Mouse (Mus musculus): Measurements from ENCODE around the gene Scrn2. TPM values are rescaled to one million over a fixed set of nuclear protein-coding genes. Genes with fewer than 3 reads are reported as not detected.

Gene Scrn2
- polyA plus RNA-seq, 1 experiment from 2014 or later, result 16.4 TPM

GRCm38 (mm10) chr11:97063274-97063920 is 33.7 kb downstream of the Scrn2 start:
- H3K4me2 ChIP-seq, result no peak overlapping the region
- H3K9ac ChIP-seq (ENCODE audit: low read depth, low read length), result no peak overlapping the region
- H3K4me3 ChIP-seq (ENCODE audit: low read depth, low read length), result no peak overlapping the region
- no peaks in the 10 kb centered on the region for H3K27me3 ChIP-seq (replicated peaks; ENCODE audit: control insufficient read depth, insufficient read depth, low read length)
- DNase-seq (ENCODE audit: low spot score) (no peak), ATAC-seq (replicated peaks; ENCODE audit: low FRiP score) (no peak)
- no peaks in the 10 kb centered on the region for H3K9me3 ChIP-seq (ENCODE audit: control insufficient read depth, low read length)
- no peaks in the 10 kb centered on the region for H3K4me1 ChIP-seq (replicated peaks; ENCODE audit: control insufficient read depth, insufficient read depth, low read length)
- no peak overlapping the region for H3K27ac ChIP-seq (ENCODE audit: low read depth, low read length)
- 72% methylated on average over 9 of the region's 9 CpGs for WGBS
- peaks cover 19% of the 10 kb centered on the region for H3K36me3 ChIP-seq (ENCODE audit: control insufficient read depth, insufficient read depth, low read length)

DNA sequence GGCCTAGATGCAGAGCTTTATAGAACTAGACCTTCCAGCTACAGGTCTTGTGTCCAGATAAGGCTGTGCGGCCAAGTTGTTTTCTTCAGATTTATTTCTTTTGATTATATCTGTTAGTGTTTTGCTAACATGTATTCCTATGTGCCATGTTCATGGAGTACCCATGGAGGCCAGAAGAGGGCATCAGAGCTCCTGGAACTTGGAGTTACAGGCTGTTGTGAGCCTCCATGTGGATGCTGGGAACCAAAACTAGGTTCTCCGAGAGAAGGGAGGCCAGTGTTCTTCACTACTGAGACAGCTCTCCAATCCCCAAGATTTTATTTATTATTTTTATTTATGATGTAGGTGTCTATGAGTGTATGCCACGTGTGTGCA is 34.2 kb downstream of the Scrn2 start:
- 89% methylated on average over 3 of the region's 3 CpGs for WGBS
- Histone ChIP-seq H3K9me3 (ENCODE audit: control insufficient read depth, low read length) (no peaks in the 10 kb centered on the region), H3K4me3 (ENCODE audit: low read depth, low read length) (no peak overlapping the region), H3K27ac (ENCODE audit: low read depth, low read length) (no peak overlapping the region), H3K4me1 (replicated peaks; ENCODE audit: control insufficient read depth, insufficient read depth, low read length) (no peaks in the 10 kb centered on the region), H3K9ac (ENCODE audit: low read depth, low read length) (no peak overlapping the region), H3K4me2 (no peak overlapping the region), H3K36me3 (ENCODE audit: control insufficient read depth, insufficient read depth, low read length) (peaks cover 19% of the 10 kb centered on the region), H3K27me3 (replicated peaks; ENCODE audit: control insufficient read depth, insufficient read depth, low read length) (no peaks in the 10 kb centered on the region)
- DNase-seq (ENCODE audit: low spot score) (no peak), ATAC-seq (replicated peaks; ENCODE audit: low FRiP score) (no peak)

GRCm38 (mm10) chr11:97065538-97066295 is 36.0 kb downstream of the Scrn2 start:
- Histone ChIP-seq H3K9ac (ENCODE audit: low read depth, low read length) (no peak overlapping the region), H3K4me1 (replicated peaks; ENCODE audit: control insufficient read depth, insufficient read depth, low read length) (no peaks in the 10 kb centered on the region), H3K36me3 (ENCODE audit: control insufficient read depth, insufficient read depth, low read length) (peaks cover 13% of the 10 kb centered on the region), H3K4me2 (no peak overlapping the region), H3K9me3 (ENCODE audit: control insufficient read depth, low read length) (no peaks in the 10 kb centered on the region), H3K27ac (ENCODE audit: low read depth, low read length) (no peak overlapping the region), H3K4me3 (ENCODE audit: low read depth, low read length) (no peak overlapping the region), H3K27me3 (replicated peaks; ENCODE audit: control insufficient read depth, insufficient read depth, low read length) (no peaks in the 10 kb centered on the region)
- 82% methylated on average over 12 of the region's 12 CpGs for WGBS
- ATAC-seq (replicated peaks; ENCODE audit: low FRiP score), result no peak
- no peak for DNase-seq (ENCODE audit: low spot score)

DNA sequence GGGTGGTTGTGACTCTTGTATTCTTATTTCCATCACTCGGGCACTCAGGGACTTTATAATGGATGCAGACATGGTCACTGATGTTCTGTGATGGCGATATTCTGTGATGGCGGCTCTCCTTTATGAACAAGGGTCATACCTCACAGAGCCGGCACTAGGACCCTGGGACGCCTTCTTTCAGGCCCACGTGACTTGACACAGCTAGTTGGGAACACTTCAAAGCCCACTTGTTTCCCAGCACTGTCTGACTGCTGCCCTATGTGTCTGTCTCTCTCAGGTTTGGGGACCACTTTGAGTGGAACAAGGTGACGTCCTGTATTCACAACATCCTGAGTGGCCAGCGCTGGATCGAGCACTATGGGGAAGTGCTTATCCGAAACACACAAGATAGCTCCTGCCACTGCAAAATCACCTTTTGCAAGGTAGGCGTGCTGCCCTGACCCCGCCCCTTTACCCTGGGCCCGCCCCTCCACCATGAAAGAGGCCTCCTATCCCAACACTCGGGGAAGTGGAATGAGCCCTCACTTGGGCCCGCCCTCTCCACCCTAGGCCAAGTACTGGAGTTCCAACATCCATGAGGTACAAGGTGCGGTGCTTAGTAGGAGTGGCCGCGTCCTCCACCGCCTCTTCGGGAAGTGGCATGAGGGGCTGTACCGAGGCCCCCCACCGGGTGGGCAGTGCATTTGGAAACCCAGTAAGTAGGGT is 37.1 kb downstream of the Scrn2 start:
- Histone ChIP-seq H3K4me1 (replicated peaks; ENCODE audit: control insufficient read depth, insufficient read depth, low read length) (no peaks in the 10 kb centered on the region), H3K9ac (ENCODE audit: low read depth, low read length) (no peak overlapping the region), H3K4me2 (no peak overlapping the region), H3K27me3 (replicated peaks; ENCODE audit: control insufficient read depth, insufficient read depth, low read length) (no peaks in the 10 kb centered on the region), H3K27ac (ENCODE audit: low read depth, low read length) (no peak overlapping the region), H3K36me3 (ENCODE audit: control insufficient read depth, insufficient read depth, low read length) (peaks cover 7% of the 10 kb centered on the region; the same call in 1 of the 2 replicates), H3K9me3 (ENCODE audit: control insufficient read depth, low read length) (no peaks in the 10 kb centered on the region), H3K4me3 (ENCODE audit: low read depth, low read length) (no peak overlapping the region)
- WGBS, result 58% methylated on average over 22 of the region's 22 CpGs
- ATAC-seq (replicated peaks; ENCODE audit: low FRiP score) (no peak; the same call in 1 of the 2 replicates), DNase-seq (ENCODE audit: low spot score) (no peak)

DNA sequence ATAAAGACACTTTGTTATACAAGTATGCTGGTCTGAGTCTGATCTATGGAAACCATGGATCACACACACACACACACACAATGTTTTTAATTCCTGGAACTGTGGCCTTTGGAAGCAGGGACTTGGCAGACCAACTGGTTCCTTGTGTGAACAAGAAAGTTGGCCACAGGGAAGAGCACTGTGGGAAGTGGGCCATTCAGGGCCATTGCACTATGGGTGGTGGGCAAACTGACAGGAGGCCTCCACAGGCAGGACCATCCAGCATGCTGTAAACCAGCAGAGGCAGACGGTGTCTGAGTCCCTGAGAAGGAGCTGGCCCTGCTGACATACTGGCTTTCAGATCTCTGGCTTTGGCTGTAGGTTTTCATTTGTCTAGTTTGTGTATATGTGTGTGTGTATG is 39.6 kb downstream of the Scrn2 start:
- H3K4me3 ChIP-seq (ENCODE audit: low read depth, low read length), result no peak overlapping the region
- no peaks in the 10 kb centered on the region for H3K4me1 ChIP-seq (replicated peaks; ENCODE audit: control insufficient read depth, insufficient read depth, low read length)
- no peak overlapping the region for H3K9ac ChIP-seq (ENCODE audit: low read depth, low read length)
- DNase-seq (ENCODE audit: low spot score), result no peak
- 62% methylated on average over 1 of the region's 1 CpGs for WGBS
- no peak overlapping the region for H3K4me2 ChIP-seq
- H3K27me3 ChIP-seq (replicated peaks; ENCODE audit: control insufficient read depth, insufficient read depth, low read length), result no peaks in the 10 kb centered on the region
- peaks cover 7% of the 10 kb centered on the region; the same call in 1 of the 2 replicates for H3K36me3 ChIP-seq (ENCODE audit: control insufficient read depth, insufficient read depth, low read length)
- H3K9me3 ChIP-seq (ENCODE audit: control insufficient read depth, low read length), result no peaks in the 10 kb centered on the region
- ATAC-seq (replicated peaks; ENCODE audit: low FRiP score), result no peak
- no peak overlapping the region for H3K27ac ChIP-seq (ENCODE audit: low read depth, low read length)

- Histone ChIP-seq H3K4me2 (no peak overlapping the region), H3K27ac (ENCODE audit: low read depth, low read length) (no peak overlapping the region), H3K4me3 (ENCODE audit: low read depth, low read length) (no peak overlapping the region), H3K27me3 (replicated peaks; ENCODE audit: control insufficient read depth, insufficient read depth, low read length) (no peaks in the 10 kb centered on the region), H3K4me1 (replicated peaks; ENCODE audit: control insufficient read depth, insufficient read depth, low read length) (no peaks in the 10 kb centered on the region), H3K9ac (ENCODE audit: low read depth, low read length) (no peak overlapping the region), H3K36me3 (ENCODE audit: control insufficient read depth, insufficient read depth, low read length) (peaks cover 7% of the 10 kb centered on the region; the same call in 1 of the 2 replicates), H3K9me3 (ENCODE audit: control insufficient read depth, low read length) (no peaks in the 10 kb centered on the region)
- WGBS, result 73% methylated on average over 2 of the region's 2 CpGs
- DNase-seq (ENCODE audit: low spot score) (no peak), ATAC-seq (replicated peaks; ENCODE audit: low FRiP score) (no peak)
These were observed 40.0 kb downstream of the Scrn2 start for GRCm38 (mm10) chr11:97069770-97070169.

DNA sequence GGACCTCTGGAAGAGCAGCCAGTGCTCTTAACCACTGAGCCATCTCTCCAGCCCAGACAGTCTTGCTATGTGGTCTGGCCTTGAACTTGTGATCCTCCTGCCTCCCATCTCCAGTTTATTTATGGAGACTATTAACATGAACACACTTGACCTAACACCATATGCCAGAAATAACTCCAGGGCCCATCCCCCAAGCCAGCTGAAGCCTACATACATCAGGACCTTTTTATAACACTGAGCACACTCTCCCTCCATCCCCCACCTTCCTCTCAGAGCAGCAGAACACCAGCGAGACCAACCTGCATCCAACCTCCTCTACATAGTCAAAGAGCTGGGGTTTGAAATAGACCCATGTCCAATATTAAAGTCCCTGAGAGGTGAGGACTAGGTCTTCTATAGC is 41.4 kb downstream of the Scrn2 start:
- no peak overlapping the region for H3K27ac ChIP-seq (ENCODE audit: low read depth, low read length)
- WGBS, result 52% methylated on average over 1 of the region's 1 CpGs
- H3K4me1 ChIP-seq (replicated peaks; ENCODE audit: control insufficient read depth, insufficient read depth, low read length), result no peaks in the 10 kb centered on the region
- no peak overlapping the region for H3K4me3 ChIP-seq (ENCODE audit: low read depth, low read length)
- no peak overlapping the region for H3K4me2 ChIP-seq
- no peak overlapping the region for H3K9ac ChIP-seq (ENCODE audit: low read depth, low read length)
- peaks cover 7% of the 10 kb centered on the region; the same call in 1 of the 2 replicates for H3K36me3 ChIP-seq (ENCODE audit: control insufficient read depth, insufficient read depth, low read length)
- ATAC-seq (replicated peaks; ENCODE audit: low FRiP score) (no peak), DNase-seq (ENCODE audit: low spot score) (no peak)
- H3K9me3 ChIP-seq (ENCODE audit: control insufficient read depth, low read length), result no peaks in the 10 kb centered on the region
- no peaks in the 10 kb centered on the region for H3K27me3 ChIP-seq (replicated peaks; ENCODE audit: control insufficient read depth, insufficient read depth, low read length)

DNA sequence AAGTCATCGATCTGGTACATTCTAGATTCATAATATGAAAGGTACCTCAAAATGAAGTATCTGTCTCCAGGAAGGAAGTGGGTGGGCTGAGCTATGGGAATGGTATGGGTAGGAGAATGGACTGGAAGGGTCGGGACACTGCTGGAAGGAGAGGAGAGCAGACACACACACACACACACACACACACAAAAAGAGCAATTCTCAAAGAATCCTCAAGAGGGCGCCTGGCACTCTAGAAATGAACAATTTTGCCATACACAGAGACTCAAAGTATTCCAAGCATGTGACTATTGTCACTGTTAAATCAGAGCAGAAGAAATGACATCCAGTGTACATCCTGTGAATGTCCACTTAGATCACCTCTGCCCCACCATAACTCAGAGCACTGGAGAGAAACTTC is 42.8 kb downstream of the Scrn2 start:
- ATAC-seq (replicated peaks; ENCODE audit: low FRiP score) (no peak), DNase-seq (ENCODE audit: low spot score) (peak; percentile 46)
- H3K27ac ChIP-seq (ENCODE audit: low read depth, low read length), result no peak overlapping the region
- no peaks in the 10 kb centered on the region for H3K4me1 ChIP-seq (replicated peaks; ENCODE audit: control insufficient read depth, insufficient read depth, low read length)
- no peak overlapping the region for H3K4me3 ChIP-seq (ENCODE audit: low read depth, low read length)
- H3K36me3 ChIP-seq (ENCODE audit: control insufficient read depth, insufficient read depth, low read length), result 0 out of 2 replicates have a peak, but pooled peaks cover 2% of the 10 kb centered on the region
- no peak overlapping the region for H3K9ac ChIP-seq (ENCODE audit: low read depth, low read length)
- H3K27me3 ChIP-seq (replicated peaks; ENCODE audit: control insufficient read depth, insufficient read depth, low read length), result no peaks in the 10 kb centered on the region
- 31% methylated on average over 3 of the region's 3 CpGs for WGBS
- no peaks in the 10 kb centered on the region for H3K9me3 ChIP-seq (ENCODE audit: control insufficient read depth, low read length)
- no peak overlapping the region for H3K4me2 ChIP-seq
